8 mouse cellular contexts compared by ENCODE assay signal in genomic region chr11:44619887-44620693, GRCm38 (mm10). TPM values are rescaled to one million over a fixed set of nuclear protein-coding genes. Genes with fewer than 3 reads are reported as not detected.
DNase-seq lines count a peak whose midpoint lies in the region; ATAC-seq and TF ChIP-seq lines count a peak whose summit lies in the region.

No protein-coding gene starts in this region.

- peak; percentile 53 for DNase-seq in cerebellum, adult 9-11 months
- no peak for DNase-seq in cerebellum, adult 8-10 months
- DNase-seq in NIH3T3 (ENCODE audit: low read depth), result peak; percentile 54
- peak; percentile 21 for DNase-seq in induced T-regulatory cell, adult 2 months (ENCODE audit: low read depth)
- DNase-seq in left cerebral cortex, postnatal 36 days (ENCODE audit: low spot score in 2 of 2), result no peak
- no peak for DNase-seq in right cerebral cortex, adult 18-20 months

- no peak overlapping the region for H3ac ChIP-seq in myocyte (ENCODE audit: control insufficient read depth, insufficient read length)

- H3K27ac ChIP-seq in forebrain, embryonic 15.5 days (replicated peaks), result 0 out of 2 replicates have a peak overlapping the region, but pooled peaks have one; percentile 12

- 4% methylated on average over 41 of the region's 41 CpGs for WGBS in forebrain, embryonic 15.5 days

- H3K9ac ChIP-seq in forebrain, embryonic 15.5 days (replicated peaks), result 0 out of 2 replicates have a peak overlapping the region, but pooled peaks have one; percentile 33

- H3K27me3 ChIP-seq in forebrain, embryonic 15.5 days, result peaks cover 70% of the 10 kb centered on the region
- H3K27me3 ChIP-seq in myocyte (ENCODE audit: control insufficient read depth, insufficient read depth, insufficient read length), result no peaks in the 10 kb centered on the region

- no peak for TF ChIP-seq POLR2A in myocyte (IDR thresholded peaks at IDR 0.05; ENCODE audit: insufficient read length, low read depth)

- no peaks in the 10 kb centered on the region for H3K36me3 ChIP-seq in forebrain, embryonic 15.5 days
- H3K36me3 ChIP-seq in myocyte (ENCODE audit: control insufficient read depth, insufficient read depth), result no peaks in the 10 kb centered on the region

- H3K4me2 ChIP-seq in forebrain, embryonic 15.5 days (replicated peaks), result peak overlapping the region; percentile 7
- peak overlapping the region; percentile 92 for H3K4me2 ChIP-seq in myocyte (ENCODE audit: low read depth)

- H3K9me3 ChIP-seq in forebrain, embryonic 15.5 days, result no peaks in the 10 kb centered on the region

- peaks cover 10% of the 10 kb centered on the region for H3K79me2 ChIP-seq in myocyte (ENCODE audit: control insufficient read depth, insufficient read depth)

- peaks cover 27% of the 10 kb centered on the region for H3K4me1 ChIP-seq in forebrain, embryonic 15.5 days

- intact Hi-C loops in left cerebral cortex, postnatal 36 days (cut with DNase I), result loop anchor here (5.0 to 10.0 kb wide), 3 partner anchors 212 to 1115 kb away; no protein-coding TSS in a partner anchor

- H3K4me3 ChIP-seq in forebrain, embryonic 15.5 days, result peak overlapping the region; percentile 48
- peak overlapping the region; percentile 78 for H3K4me3 ChIP-seq in myocyte

- ATAC-seq in forebrain, embryonic 15.5 days (replicated peaks), result no peak

TF ChIP-seq in myocyte, 11 proteins besides CTCF, POLR2A, EP300 and RAD21:
- TF ChIP-seq MAX (IDR thresholded peaks at IDR 0.05; ENCODE audit: low read depth), result no peak
- TF ChIP-seq MYOG (IDR thresholded peaks at IDR 0.05; ENCODE audit: control insufficient read depth in 1 of 3, insufficient read depth in 1 of 3, insufficient read length in 2 of 3, low read depth in 2 of 3), result no peak

RNA-seq across cellular contexts. Expression of gene Ebf1, which starts 3.0 kb away (rescaled TPM):
- 35.6 and 44.7 TPM in 2 replicates for polyA plus RNA-seq in forebrain, embryonic 15.5 days (2015; fragmentation: Nextera tagmentation; extraction: Ambion mirVana)
- polyA plus RNA-seq in myocyte (2012; fragmentation: generic; extraction: Trizol), result 2.7 TPM
- total RNA-seq in left cerebral cortex, postnatal 36 days (2021), result 1 to 10 TPM; 2.9 to 6.1 TPM

Comparison
In these comparisons a context has a peak if more than half of its experiments do, and no peak if none do; other contexts are left out.
1. DNase-seq: peak in cerebellum, adult 9-11 months (single experiment), NIH3T3 (single experiment) and induced T-regulatory cell, adult 2 months (single experiment); none in cerebellum, adult 8-10 months (single experiment), left cerebral cortex, postnatal 36 days (0 of 2) and right cerebral cortex, adult 18-20 months (single experiment).
2. RNA of gene Ebf1, which starts 3.0 kb away (polyA plus RNA-seq): 35.6 to 44.7 TPM in forebrain, embryonic 15.5 days; 2.7 TPM in myocyte (single experiment); every median in the first group is over 10 times any median in the second.